Mouse (Mus musculus): Measurements from ENCODE around the gene Gm14412.

- TF ChIP-seq CTCF (IDR thresholded peaks at IDR 0.05; ENCODE audit: control insufficient read depth, insufficient read depth, low read length): no peak
- TF ChIP-seq POLR2A (IDR thresholded peaks at IDR 0.05; ENCODE audit: borderline replicate concordance, control insufficient read depth, low read depth, low read length): no peak
Measured at GRCm38 (mm10) chr2:177318996-177319395, 5.1 kb downstream of the Gm14412 start.

Measured in bone marrow, adult 2 months (tissue).